Mouse (Mus musculus): Measurements from ENCODE around the gene Lmbrd2. TPM values are rescaled to one million over a fixed set of nuclear protein-coding genes. Genes with fewer than 3 reads are reported as not detected.
"Not testable (repeated sequence)": the region's sequence is repeated elsewhere in the genome, so short reads cannot be mapped to it uniquely, and the experiment has no call there.

The Lmbrd2 gene
- polyA plus RNA-seq, 1 experiment from 2014 or later, result 4.3 TPM

GRCm38 (mm10) chr15:9140684-9141171 is 378 bp downstream of the Lmbrd2 start:
- peak overlapping the region; percentile 89 for H3K27ac ChIP-seq
- H3K9ac ChIP-seq, result peak overlapping the region; percentile 92
- H3K36me3 ChIP-seq (replicated peaks), result peaks cover 6% of the 10 kb centered on the region; the same call in 1 of the 2 replicates
- H3K9me3 ChIP-seq, result no peaks in the 10 kb centered on the region
- no peaks in the 10 kb centered on the region for H3K27me3 ChIP-seq (replicated peaks)
- peak overlapping the region; percentile 93 for H3K4me3 ChIP-seq
- H3K4me2 ChIP-seq, result peak overlapping the region; percentile 86
- peak; percentile 93 for ATAC-seq (replicated peaks)
- under 1% methylated on average over 36 of the region's 37 CpGs for WGBS
- H3K4me1 ChIP-seq, result peaks cover 23% of the 10 kb centered on the region

GRCm38 (mm10) chr15:9155325-9155724 is 15.0 kb downstream of the Lmbrd2 start, which contains the start of gene Skp2:
Gene Skp2 (minus strand): TSS chr15:9155425.
- Histone ChIP-seq H3K27ac (no peak within 1 kb of the TSS), H3K27me3 (replicated peaks) (no peaks in the 10 kb centered on the region), H3K9me3 (no peaks in the 10 kb centered on the region), H3K4me1 (no peaks in the 10 kb centered on the region), H3K4me3 (no peak within 1 kb of the TSS), H3K4me2 (no peak within 1 kb of the TSS), H3K9ac (no peak within 1 kb of the TSS), H3K36me3 (replicated peaks) (peaks cover 35% of the 10 kb centered on the region; the same call in 1 of the 2 replicates)
- no peak for ATAC-seq (replicated peaks)

- Histone ChIP-seq H3K4me1 (no peaks in the 10 kb centered on the region), H3K9me3 (no peaks in the 10 kb centered on the region), H3K4me2 (no peak overlapping the region), H3K27me3 (replicated peaks) (no peaks in the 10 kb centered on the region), H3K27ac (no peak overlapping the region), H3K9ac (no peak overlapping the region), H3K4me3 (no peak overlapping the region), H3K36me3 (replicated peaks) (peaks cover 15% of the 10 kb centered on the region; the same call in 1 of the 2 replicates)
- 56% methylated on average over 4 of the region's 4 CpGs for WGBS
- no peak for ATAC-seq (replicated peaks)
These were observed 22.3 kb downstream of the Lmbrd2 start for GRCm38 (mm10) chr15:9162557-9163070.

GRCm38 (mm10) chr15:9164125-9164524 is 23.8 kb downstream of the Lmbrd2 start:
- H3K27ac ChIP-seq, result no peak overlapping the region
- H3K27me3 ChIP-seq (replicated peaks), result no peaks in the 10 kb centered on the region
- peaks cover 24% of the 10 kb centered on the region for H3K36me3 ChIP-seq (replicated peaks)
- no peak overlapping the region for H3K4me2 ChIP-seq
- no peak overlapping the region for H3K4me3 ChIP-seq
- H3K4me1 ChIP-seq, result no peaks in the 10 kb centered on the region
- 30% methylated on average over 6 of the region's 6 CpGs for WGBS
- H3K9ac ChIP-seq, result no peak overlapping the region
- ATAC-seq (replicated peaks), result no peak
- H3K9me3 ChIP-seq, result no peaks in the 10 kb centered on the region

DNA sequence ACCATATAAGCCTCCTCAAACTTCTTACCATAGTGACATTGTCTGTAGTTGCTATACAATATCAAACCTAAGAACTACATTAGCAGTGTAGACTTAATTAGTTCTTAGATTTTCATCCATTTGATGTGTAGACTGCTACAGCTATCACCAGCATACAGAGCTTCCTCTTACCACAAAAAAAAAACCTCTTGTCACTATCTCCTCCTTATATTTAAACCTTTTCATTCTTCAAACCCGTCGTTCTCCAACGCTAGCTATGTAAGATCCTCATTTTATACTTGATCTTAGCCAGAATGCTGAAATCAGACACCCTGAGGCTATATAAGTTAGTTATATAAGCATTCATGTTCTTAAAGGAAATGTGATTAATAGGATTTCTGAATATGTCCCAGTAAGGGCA is 36.7 kb downstream of the Lmbrd2 start:
- Histone ChIP-seq H3K27ac (no peak overlapping the region), H3K27me3 (replicated peaks) (no peaks in the 10 kb centered on the region), H3K4me3 (no peak overlapping the region), H3K9ac (no peak overlapping the region), H3K4me1 (no peaks in the 10 kb centered on the region), H3K4me2 (no peak overlapping the region), H3K36me3 (replicated peaks) (peaks cover 16% of the 10 kb centered on the region; the same call in 1 of the 2 replicates), H3K9me3 (no peaks in the 10 kb centered on the region)
- no peak for ATAC-seq (replicated peaks)
- WGBS, result 92% methylated on average over 3 of the region's 3 CpGs

- no peak overlapping the region for H3K27ac ChIP-seq
- no peaks in the 10 kb centered on the region for H3K9me3 ChIP-seq
- ATAC-seq (replicated peaks), result no peak
- H3K4me3 ChIP-seq, result no peak overlapping the region
- whole genome bisulfite sequencing, result 97% methylated on average over 5 of the region's 5 CpGs
- no peak overlapping the region for H3K9ac ChIP-seq
- H3K27me3 ChIP-seq (replicated peaks), result no peaks in the 10 kb centered on the region
- no peak overlapping the region for H3K4me2 ChIP-seq
- no peaks in the 10 kb centered on the region for H3K4me1 ChIP-seq
- peaks cover 15% of the 10 kb centered on the region for H3K36me3 ChIP-seq (replicated peaks)
These were observed 43.6 kb downstream of the Lmbrd2 start for GRCm38 (mm10) chr15:9183995-9184394.

DNA sequence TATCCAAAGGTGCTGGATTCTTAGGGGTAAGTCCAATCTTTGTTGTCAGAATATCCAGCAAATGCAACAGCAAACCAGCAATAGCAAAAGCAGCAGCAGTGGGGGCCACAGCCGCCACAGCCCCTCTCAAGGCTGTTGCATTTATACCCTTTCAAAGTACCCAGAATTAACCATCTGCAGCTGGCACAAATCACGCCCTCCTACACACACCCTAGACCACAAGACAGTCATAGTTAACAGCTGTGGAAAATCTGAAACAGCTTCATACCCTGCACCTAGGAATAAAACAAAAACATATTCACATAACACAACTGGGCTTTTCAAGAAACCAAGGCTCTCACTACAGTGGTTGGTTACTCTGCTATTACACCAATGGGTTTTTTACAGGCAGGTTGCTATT is 49.4 kb downstream of the Lmbrd2 start:
- no peak for ATAC-seq (replicated peaks)
- H3K4me2 ChIP-seq, result no peak overlapping the region
- H3K4me3 ChIP-seq, result no peak overlapping the region
- no peaks in the 10 kb centered on the region for H3K9me3 ChIP-seq
- WGBS, result 96% methylated on average over 2 of the region's 2 CpGs
- no peaks in the 10 kb centered on the region for H3K27me3 ChIP-seq (replicated peaks)
- H3K4me1 ChIP-seq, result no peaks in the 10 kb centered on the region
- peaks cover 17% of the 10 kb centered on the region for H3K36me3 ChIP-seq (replicated peaks)
- H3K27ac ChIP-seq, result no peak overlapping the region
- H3K9ac ChIP-seq, result no peak overlapping the region

GRCm38 (mm10) chr15:9192685-9193084 is 52.3 kb downstream of the Lmbrd2 start:
- H3K36me3 ChIP-seq (replicated peaks), result peaks cover 17% of the 10 kb centered on the region
- not testable (repeated sequence) for ATAC-seq (replicated peaks)

GRCm38 (mm10) chr15:9198421-9198820 is 58.1 kb downstream of the Lmbrd2 start:
- Histone ChIP-seq H3K4me1 (no peaks in the 10 kb centered on the region), H3K9ac (no peak overlapping the region), H3K4me2 (no peak overlapping the region), H3K27ac (no peak overlapping the region), H3K9me3 (no peaks in the 10 kb centered on the region), H3K4me3 (no peak overlapping the region), H3K27me3 (replicated peaks) (no peaks in the 10 kb centered on the region), H3K36me3 (replicated peaks) (peaks cover 6% of the 10 kb centered on the region; the same call in 1 of the 2 replicates)
- ATAC-seq (replicated peaks), result no peak
- 61% methylated on average over 6 of the region's 6 CpGs for WGBS

More at GRCm38 (mm10) chr15:9192685-9193084, 52.3 kb downstream of the Lmbrd2 start:
- not testable (repeated sequence) for H3K27ac ChIP-seq; H3K4me3 ChIP-seq; H3K9ac ChIP-seq; H3K4me1 ChIP-seq; H3K27me3 ChIP-seq (replicated peaks); H3K9me3 ChIP-seq; H3K4me2 ChIP-seq

- Histone ChIP-seq H3K27ac (no peak overlapping the region), H3K4me2 (no peak overlapping the region), H3K4me3 (no peak overlapping the region), H3K4me1 (no peaks in the 10 kb centered on the region), H3K9me3 (no peaks in the 10 kb centered on the region), H3K36me3 (replicated peaks) (no peaks in the 10 kb centered on the region), H3K9ac (no peak overlapping the region), H3K27me3 (replicated peaks) (no peaks in the 10 kb centered on the region)
- ATAC-seq (replicated peaks), result no peak
These were observed 71.5 kb downstream of the Lmbrd2 start for GRCm38 (mm10) chr15:9211891-9212290.

DNA sequence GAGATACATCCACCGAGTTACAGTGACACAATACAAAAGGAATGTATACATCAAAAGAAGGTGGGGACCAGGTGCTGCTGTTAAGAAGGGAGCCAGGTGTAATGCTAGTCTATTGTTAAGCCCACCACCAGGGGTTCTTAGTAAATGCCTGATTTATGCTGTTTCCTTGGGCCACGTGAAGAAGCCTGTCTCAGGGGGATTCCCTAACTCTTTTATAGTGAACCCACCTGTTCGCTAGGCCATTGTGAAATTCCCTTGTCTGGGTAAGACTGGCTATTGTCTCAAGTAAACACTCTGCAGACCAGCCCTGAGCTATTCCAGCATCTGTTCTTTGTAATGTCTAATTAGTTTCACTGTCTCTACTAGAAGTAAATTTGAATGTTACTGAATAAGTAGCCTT is 72.7 kb downstream of the Lmbrd2 start:
- WGBS, result 63% methylated on average over 3 of the region's 3 CpGs
- not testable (repeated sequence) for H3K9ac ChIP-seq; H3K4me1 ChIP-seq; H3K4me3 ChIP-seq; H3K9me3 ChIP-seq; H3K36me3 ChIP-seq (replicated peaks); H3K27ac ChIP-seq; H3K4me2 ChIP-seq; ATAC-seq (replicated peaks); H3K27me3 ChIP-seq (replicated peaks)

DNA sequence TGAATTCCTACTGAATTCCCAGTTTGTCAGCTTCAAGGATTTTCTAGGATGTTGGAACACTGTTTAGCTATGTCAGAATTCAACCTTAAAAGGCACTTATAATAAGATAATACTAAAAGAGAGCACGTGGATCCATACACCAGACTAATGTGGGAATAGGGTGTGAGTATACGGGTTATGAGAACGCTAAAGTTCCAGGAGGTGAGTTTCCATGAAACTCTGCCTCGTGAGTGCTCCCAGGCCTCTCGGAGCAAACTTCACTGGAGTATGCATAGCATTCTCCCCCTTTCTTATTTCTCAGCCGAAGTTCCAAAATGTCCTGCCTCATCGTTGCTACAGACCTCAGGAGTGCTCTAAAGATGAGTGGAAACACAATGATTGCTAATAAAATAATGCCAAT is 73.1 kb downstream of the Lmbrd2 start:
- 94% methylated on average over 7 of the region's 7 CpGs for WGBS

GRCm38 (mm10) chr15:9216446-9216845 is 76.1 kb downstream of the Lmbrd2 start:
- no peaks in the 10 kb centered on the region for H3K4me1 ChIP-seq
- no peak overlapping the region for H3K27ac ChIP-seq
- no peaks in the 10 kb centered on the region for H3K9me3 ChIP-seq
- H3K9ac ChIP-seq, result no peak overlapping the region
- H3K4me2 ChIP-seq, result no peak overlapping the region
- WGBS, result 92% methylated on average over 5 of the region's 5 CpGs
- ATAC-seq (replicated peaks), result no peak
- no peak overlapping the region for H3K4me3 ChIP-seq
- H3K36me3 ChIP-seq (replicated peaks), result no peaks in the 10 kb centered on the region
- no peaks in the 10 kb centered on the region for H3K27me3 ChIP-seq (replicated peaks)

More for the DNA sequence above, 73.1 kb downstream of the Lmbrd2 start:
- not testable (repeated sequence) for H3K27me3 ChIP-seq (replicated peaks); H3K36me3 ChIP-seq (replicated peaks); H3K9me3 ChIP-seq; H3K27ac ChIP-seq; H3K4me1 ChIP-seq; H3K4me2 ChIP-seq; H3K4me3 ChIP-seq; ATAC-seq (replicated peaks); H3K9ac ChIP-seq
